In the genomic region with DNA sequence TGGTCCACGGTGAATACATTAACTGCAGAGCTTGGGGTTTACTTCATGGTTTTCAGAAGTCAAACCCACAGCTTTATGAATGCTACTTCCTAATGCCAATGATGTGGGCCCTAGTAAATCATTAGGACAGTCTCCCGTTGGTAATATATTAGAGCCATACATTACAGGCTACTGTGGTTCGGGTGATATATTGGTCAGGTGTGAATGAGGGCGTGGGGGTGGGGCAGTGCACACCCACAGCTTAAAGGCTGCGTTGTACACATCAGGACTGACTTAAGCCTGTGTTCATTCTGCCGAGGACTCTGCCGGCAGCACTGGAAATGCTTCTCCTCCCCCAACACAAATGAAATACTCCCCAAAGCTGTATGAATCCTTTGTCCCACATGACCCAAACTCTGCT, we compare ENCODE assay signal across 23 mouse cellular contexts. TPM values are rescaled to one million over a fixed set of nuclear protein-coding genes. Genes with fewer than 3 reads are reported as not detected.
A peak's percentile ranks its signal among the peaks of the same experiment; 100 is the strongest.
DNase-seq lines count a peak whose midpoint lies in the region; ATAC-seq and TF ChIP-seq lines count a peak whose summit lies in the region.
"Had no signal": no experiment of that assay in that cellular context is flagged by ENCODE, and none has a peak within 500 bp of the region (broad histone marks: within the 10 kb centered on the region; RNA-seq: fewer than 3 reads in every experiment).

No protein-coding gene starts in this region.

- TF ChIP-seq POLR2A in limb, embryonic 14.5 days (IDR thresholded peaks at IDR 0.05; ENCODE audit: borderline replicate concordance, extremely low read depth, insufficient read depth, insufficient read length), result no peak

- no peak overlapping the region for H3K9ac ChIP-seq in kidney, embryonic 15.5 days
- no peak overlapping the region for H3K9ac ChIP-seq in neural tube, embryonic 14.5 days (replicated peaks; ENCODE audit: low read depth, low read length)
- no peak overlapping the region for H3K9ac ChIP-seq in limb, embryonic 14.5 days (ENCODE audit: low read depth, low read length, severe bottlenecking)
- H3K9ac ChIP-seq: embryonic facial prominence, embryonic 15.5 days; heart, embryonic 15.5 days; hindbrain, embryonic 14.5 days had no signal

- H3K4me3 ChIP-seq in kidney, embryonic 15.5 days (replicated peaks), result no peak overlapping the region
- no peak overlapping the region for H3K4me3 ChIP-seq in neural tube, embryonic 14.5 days (ENCODE audit: low read depth, low read length)
- no peak overlapping the region for H3K4me3 ChIP-seq in limb, embryonic 14.5 days (replicated peaks; ENCODE audit: low read length)
- no peak overlapping the region for H3K4me3 ChIP-seq in heart, embryonic 10.5 days
- H3K4me3 ChIP-seq: embryonic facial prominence, embryonic 15.5 days; erythroblast, embryonic 14.5 days; forebrain, embryonic 10.5 days; heart, embryonic 15.5 days; hindbrain, embryonic 10.5 days had no signal

- H3K9me3 ChIP-seq in kidney, embryonic 15.5 days (replicated peaks), result no peaks in the 10 kb centered on the region
- no peaks in the 10 kb centered on the region for H3K9me3 ChIP-seq in neural tube, embryonic 14.5 days (ENCODE audit: control insufficient read depth, low read length)
- H3K9me3 ChIP-seq in limb, embryonic 14.5 days (ENCODE audit: control insufficient read depth, low read length), result no peaks in the 10 kb centered on the region
- H3K9me3 ChIP-seq in heart, embryonic 10.5 days, result no peaks in the 10 kb centered on the region
- H3K9me3 ChIP-seq: embryonic facial prominence, embryonic 15.5 days; forebrain, embryonic 10.5 days; heart, embryonic 15.5 days; hindbrain, embryonic 10.5 days had no signal

- no peak overlapping the region for H3K4me2 ChIP-seq in kidney, embryonic 15.5 days
- no peak overlapping the region for H3K4me2 ChIP-seq in neural tube, embryonic 14.5 days (ENCODE audit: low read depth, low read length)
- no peak overlapping the region for H3K4me2 ChIP-seq in limb, embryonic 14.5 days (replicated peaks; ENCODE audit: low read depth, low read length, severe bottlenecking)
- H3K4me2 ChIP-seq: embryonic facial prominence, embryonic 15.5 days; heart, embryonic 11.5 days; heart, embryonic 15.5 days; hindbrain, embryonic 14.5 days had no signal

- no peak for DNase-seq in kidney, postnatal 36 days
- DNase-seq in neural tube, embryonic 10.5 days (ENCODE audit: extremely low spot score, low spot score), result no peak
- peak; percentile 26 for DNase-seq in limb, embryonic 14.5 days (ENCODE audit: low spot score)
- no peak for DNase-seq in cerebellum, postnatal 36 days
- no peak for DNase-seq in heart, embryonic 10.5 days (ENCODE audit: low spot score)
- DNase-seq: adrenal gland, postnatal 10 days; cerebellum, adult 11 months; cerebellum, adult 8-10 months; cerebellum, postnatal 25 days; embryo, embryonic 11 days; gastrocnemius, postnatal 36 days; heart, adult 11 months; heart, postnatal 14 days had no signal

- H3K4me1 ChIP-seq in kidney, embryonic 15.5 days, result peaks cover 47% of the 10 kb centered on the region
- H3K4me1 ChIP-seq in neural tube, embryonic 14.5 days (ENCODE audit: control insufficient read depth, insufficient read depth, low read length), result 0 out of 2 replicates have a peak, but pooled peaks cover under 1% of the 10 kb centered on the region
- peaks cover 22% of the 10 kb centered on the region for H3K4me1 ChIP-seq in limb, embryonic 14.5 days (ENCODE audit: control insufficient read depth, insufficient read depth, low read length)
- peaks cover 23% of the 10 kb centered on the region for H3K4me1 ChIP-seq in heart, embryonic 10.5 days

- no peaks in the 10 kb centered on the region for H3K36me3 ChIP-seq in kidney, embryonic 15.5 days
- no peaks in the 10 kb centered on the region for H3K36me3 ChIP-seq in neural tube, embryonic 14.5 days (ENCODE audit: control insufficient read depth, insufficient read depth, low read length)
- H3K36me3 ChIP-seq in limb, embryonic 14.5 days (ENCODE audit: control insufficient read depth, insufficient read depth, low read length), result no peaks in the 10 kb centered on the region
- no peaks in the 10 kb centered on the region; the same call in 1 of the 2 replicates for H3K36me3 ChIP-seq in heart, embryonic 10.5 days
- H3K36me3 ChIP-seq: embryonic facial prominence, embryonic 15.5 days; forebrain, embryonic 10.5 days; heart, embryonic 15.5 days; hindbrain, embryonic 10.5 days had no signal

- H3K27me3 ChIP-seq in kidney, embryonic 15.5 days, result no peaks in the 10 kb centered on the region
- H3K27me3 ChIP-seq in neural tube, embryonic 14.5 days (ENCODE audit: control insufficient read depth, insufficient read depth, low read length), result no peaks in the 10 kb centered on the region
- no peaks in the 10 kb centered on the region for H3K27me3 ChIP-seq in limb, embryonic 14.5 days (ENCODE audit: control insufficient read depth, insufficient read depth, low read length)
- H3K27me3 ChIP-seq in heart, embryonic 10.5 days (ENCODE audit: insufficient read depth, poor library complexity, severe bottlenecking), result no peaks in the 10 kb centered on the region
- H3K27me3 ChIP-seq: embryonic facial prominence, embryonic 15.5 days; heart, embryonic 15.5 days had no signal

- no peak for ATAC-seq in kidney, embryonic 15.5 days (replicated peaks; ENCODE audit: low FRiP score)
- ATAC-seq in neural tube, embryonic 14.5 days (ENCODE audit: low read depth), result peak; percentile 49; the same call in 1 of the 2 replicates
- peak; percentile 35; the same call in 1 of the 2 replicates for ATAC-seq in limb, embryonic 14.5 days (ENCODE audit: low FRiP score, low read depth)
- ATAC-seq: forebrain, embryonic 14.5 days had no signal

- H3K27ac ChIP-seq in kidney, embryonic 15.5 days, result 0 out of 2 replicates have a peak overlapping the region, but pooled peaks have one; percentile 39
- no peak overlapping the region for H3K27ac ChIP-seq in neural tube, embryonic 14.5 days (ENCODE audit: low read depth, low read length)
- H3K27ac ChIP-seq in limb, embryonic 14.5 days (replicated peaks; ENCODE audit: low read depth, low read length), result no peak overlapping the region
- H3K27ac ChIP-seq in heart, embryonic 10.5 days, result no peak overlapping the region
- H3K27ac ChIP-seq: embryonic facial prominence, embryonic 15.5 days; forebrain, embryonic 10.5 days; heart, embryonic 15.5 days; hindbrain, embryonic 10.5 days; hindbrain, embryonic 14.5 days had no signal

- WGBS in kidney, embryonic 15.5 days, result 35% methylated on average over 7 of the region's 7 CpGs
- WGBS in neural tube, embryonic 14.5 days, result 57% methylated on average over 7 of the region's 7 CpGs
- 34% methylated on average over 7 of the region's 7 CpGs for WGBS in limb, embryonic 14.5 days
- WGBS in heart, embryonic 10.5 days, result 83% methylated on average over 7 of the region's 7 CpGs

RNA-seq across cellular contexts. Expression of gene Dact1, which starts 54.9 kb away (rescaled TPM):
- 16.3 and 18.9 TPM in 2 replicates for polyA plus RNA-seq in kidney, embryonic 15.5 days (2015; fragmentation: Nextera tagmentation; extraction: Ambion mirVana)
- 23.4 and 32.3 TPM in 2 replicates for polyA plus RNA-seq in neural tube, embryonic 14.5 days (2014; fragmentation: Nextera tagmentation; extraction: Ambion mirVana)
- polyA plus RNA-seq in limb, embryonic 14.5 days (2012; rRNA removed), result 30.4 and 36.7 TPM in 2 replicates
- 14.8 and 17.4 TPM in 2 replicates for polyA plus RNA-seq in limb, embryonic 14.5 days (2014; fragmentation: Nextera tagmentation; extraction: Ambion mirVana)
- polyA plus RNA-seq in heart, embryonic 10.5 days (2016; fragmentation: Nextera tagmentation; extraction: Ambion mirVana), result 9.4 and 25.3 TPM in 2 replicates
- polyA plus RNA-seq: erythroblast, embryonic 14.5 days had no signal
